Mouse (Mus musculus): ENCODE data around the gene Tomm20l.
"Not testable (repeated sequence)": the region's sequence is repeated elsewhere in the genome, so short reads cannot be mapped to it uniquely, and the experiment has no call there.

Gene Tomm20l

GRCm38 (mm10) chr12:71111331-71111730 is at the start of gene Tomm20l:
Gene Tomm20l (plus strand): TSS chr12:71111428.
- in situ Hi-C loops (cut with MboI; ENCODE audit: low sequenced_read_pairs): no loop called here

GRCm38 (mm10) chr12:71069846-71070245 is 41.4 kb upstream of the Tomm20l start:
- in situ Hi-C loops (cut with MboI; ENCODE audit: low sequenced_read_pairs): no loop called here

GRCm38 (mm10) chr12:71072048-71072447 is 39.2 kb upstream of the Tomm20l start:
- in situ Hi-C loops (cut with MboI; ENCODE audit: low sequenced_read_pairs): no loop called here

GRCm38 (mm10) chr12:71073113-71073730 is 38.0 kb upstream of the Tomm20l start:
- in situ Hi-C loops (cut with MboI; ENCODE audit: low sequenced_read_pairs): no loop called here

- in situ Hi-C loops (cut with MboI; ENCODE audit: low sequenced_read_pairs): no loop called here
Measured at GRCm38 (mm10) chr12:71086331-71086730, 24.9 kb upstream of the Tomm20l start.

- in situ Hi-C loops (cut with MboI; ENCODE audit: low sequenced_read_pairs): not testable (repeated sequence)
Measured at GRCm38 (mm10) chr12:71104275-71104674, 7.0 kb upstream of the Tomm20l start.

GRCm38 (mm10) chr12:71107216-71107771 is 3.9 kb upstream of the Tomm20l start:
- in situ Hi-C loops (cut with MboI; ENCODE audit: low sequenced_read_pairs): no loop called here

GRCm38 (mm10) chr12:71113074-71113473 is 1.8 kb downstream of the Tomm20l start:
- in situ Hi-C loops (cut with MboI; ENCODE audit: low sequenced_read_pairs): no loop called here

- in situ Hi-C loops (cut with MboI; ENCODE audit: low sequenced_read_pairs): no loop called here
Measured at GRCm38 (mm10) chr12:71113675-71114288, 2.6 kb downstream of the Tomm20l start.

- in situ Hi-C loops (cut with MboI; ENCODE audit: low sequenced_read_pairs): no loop called here
Measured at GRCm38 (mm10) chr12:71116411-71116810, 5.2 kb downstream of the Tomm20l start.

- in situ Hi-C loops (cut with MboI; ENCODE audit: low sequenced_read_pairs): no loop called here
Measured at GRCm38 (mm10) chr12:71122731-71123130, 11.5 kb downstream of the Tomm20l start.

GRCm38 (mm10) chr12:71123286-71123685 is 12.1 kb downstream of the Tomm20l start:
- in situ Hi-C loops (cut with MboI; ENCODE audit: low sequenced_read_pairs): no loop called here

GRCm38 (mm10) chr12:71135581-71135980 is 24.4 kb downstream of the Tomm20l start:
- in situ Hi-C loops (cut with MboI; ENCODE audit: low sequenced_read_pairs): no loop called here

- in situ Hi-C loops (cut with MboI; ENCODE audit: low sequenced_read_pairs): no loop called here
Measured at GRCm38 (mm10) chr12:71136130-71136973, 25.1 kb downstream of the Tomm20l start, which contains the start of the genes Timm9 and 2700049A03Rik. Gene Timm9 (minus strand): TSS chr12:71136684. Gene 2700049A03Rik (plus strand): TSS chr12:71136848.

GRCm38 (mm10) chr12:71136974-71137491 is 25.8 kb downstream of the Tomm20l start:
- in situ Hi-C loops (cut with MboI; ENCODE audit: low sequenced_read_pairs): no loop called here

- in situ Hi-C loops (cut with MboI; ENCODE audit: low sequenced_read_pairs): no loop called here
Measured at GRCm38 (mm10) chr12:71137686-71138085, 26.5 kb downstream of the Tomm20l start.

- in situ Hi-C loops (cut with MboI; ENCODE audit: low sequenced_read_pairs): no loop called here
Measured at GRCm38 (mm10) chr12:71139258-71139828, 28.1 kb downstream of the Tomm20l start.

- in situ Hi-C loops (cut with MboI; ENCODE audit: low sequenced_read_pairs): no loop called here
Measured at GRCm38 (mm10) chr12:71141189-71141588, 30.0 kb downstream of the Tomm20l start.

GRCm38 (mm10) chr12:71147641-71148040 is 36.4 kb downstream of the Tomm20l start:
- in situ Hi-C loops (cut with MboI; ENCODE audit: low sequenced_read_pairs): no loop called here

GRCm38 (mm10) chr12:71148801-71149200 is 37.6 kb downstream of the Tomm20l start:
- in situ Hi-C loops (cut with MboI; ENCODE audit: low sequenced_read_pairs): no loop called here

GRCm38 (mm10) chr12:71149456-71149855 is 38.2 kb downstream of the Tomm20l start:
- in situ Hi-C loops (cut with MboI; ENCODE audit: low sequenced_read_pairs): no loop called here
